Mouse (Mus musculus) stomach, embryonic 14.5 days (tissue): ENCODE results near the gene Anxa1. TPM values are rescaled to one million over a fixed set of nuclear protein-coding genes. Genes with fewer than 3 reads are reported as not detected.

Source experiments
- ATAC-seq: fragments of 200-750 bp; cut with Nextera tagmentation; 2 replicates; pipeline ENCODE4 v1.8.0; 2017; ENCODE audit warnings: low read depth, moderate TSS enrichment; ENCODE audit not compliant: insufficient number of reproducible peaks, insufficient read depth, low FRiP score
- H3K27ac ChIP-seq: fragments of 300-500 bp; sonication (generic); 2 replicates; pipeline ENCODE4 v1.5.1; 2014; ENCODE audit warnings: mild to moderate bottlenecking, low read length, moderate library complexity, mixed read lengths
- H3K27me3 ChIP-seq: fragments of 300-500 bp; sonication (generic); 2 replicates; pipeline ENCODE4 v1.6.1; 2014; ENCODE audit warnings: low read length, control low read depth, mixed read lengths; ENCODE audit not compliant: control insufficient read depth, insufficient read depth
- H3K36me3 ChIP-seq: fragments of 300-500 bp; sonication (generic); 2 replicates; pipeline ENCODE4 v1.6.1; 2014; ENCODE audit warnings: mild to moderate bottlenecking, control low read depth, low read length, moderate library complexity, mixed read lengths; ENCODE audit not compliant: control insufficient read depth, insufficient read depth
- H3K4me1 ChIP-seq: fragments of 300-500 bp; sonication (generic); 2 replicates; pipeline ENCODE4 v1.6.1; 2014; ENCODE audit warnings: low read length, control low read depth, mixed read lengths; ENCODE audit not compliant: control insufficient read depth, insufficient read depth
- H3K4me2 ChIP-seq: fragments of 300-500 bp; sonication (generic); replicated peaks from 2 replicates; pipeline ENCODE4 v1.6.1; 2014; ENCODE audit warnings: low read depth, low read length, control low read depth
- H3K4me3 ChIP-seq: fragments of 300-500 bp; sonication (generic); 2 replicates; pipeline ENCODE4 v1.5.1; 2014; ENCODE audit warnings: low read depth, low read length, control low read depth
- H3K9ac ChIP-seq: fragments of 300-500 bp; sonication (generic); replicated peaks from 2 replicates; pipeline ENCODE4 v1.6.1; 2014; ENCODE audit warnings: low read depth, mild to moderate bottlenecking, control low read depth, low read length, moderate library complexity, mixed read lengths
- H3K9me3 ChIP-seq: fragments of 300-500 bp; sonication (generic); 2 replicates; pipeline ENCODE4 v1.6.1; 2016; ENCODE audit warnings: low read depth, low read length, control low read depth; ENCODE audit not compliant: control insufficient read depth
- WGBS: fragments of 180-500 bp; shearing (Covaris S2); extraction: QIAGEN DNeasy Blood & Tissue Kit; methylation state at CpG from one replicate; pipeline ENCODE4 v1.1.7; 2014; 5-methylcytosine and 5-hydroxymethylcytosine counted together
- polyA plus RNA-seq: library from polyadenylated mRNA; unstranded; fragments of >200 nt; fragmentation: Nextera tagmentation; extraction: Ambion mirVana; gene quantifications from 2 replicates; pipeline ENCODE4 v1.2.1, GENCODE M21; 2014

The Anxa1 gene
- polyA plus RNA-seq, 1 experiment from 2014 or later, result 417 TPM

DNA sequence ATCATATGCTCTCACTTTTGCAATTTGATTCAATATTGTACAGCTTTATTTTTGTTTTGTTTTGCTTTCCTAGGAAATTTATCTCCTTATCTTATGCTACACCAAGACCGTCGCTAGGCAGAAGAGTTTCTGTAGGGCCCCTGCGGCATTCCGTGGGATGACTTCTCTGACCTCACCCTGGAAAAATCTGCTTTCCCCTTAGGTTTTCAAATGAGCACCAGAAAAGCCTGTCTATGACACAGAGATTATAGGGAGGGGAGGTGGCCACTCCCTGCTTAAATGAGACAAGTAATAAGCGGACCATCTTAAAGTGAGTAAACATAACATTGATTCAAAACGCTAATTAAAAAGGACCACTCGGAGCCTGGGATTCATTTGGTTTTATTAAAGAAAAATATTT is 1.0 kb downstream of the Anxa1 start:
- no peak for ATAC-seq
- no peak overlapping the region for H3K27ac ChIP-seq
- H3K9ac ChIP-seq, result no peak overlapping the region
- H3K36me3 ChIP-seq, result no peaks in the 10 kb centered on the region
- WGBS, result 53% methylated on average over 7 of the region's 7 CpGs
- no peaks in the 10 kb centered on the region for H3K27me3 ChIP-seq
- peak overlapping the region; percentile 19; the same call in 1 of the 2 replicates for H3K4me2 ChIP-seq
- H3K4me1 ChIP-seq, result no peaks in the 10 kb centered on the region; the same call in 1 of the 2 replicates
- no peaks in the 10 kb centered on the region for H3K9me3 ChIP-seq
- H3K4me3 ChIP-seq, result peak overlapping the region; percentile 25

DNA sequence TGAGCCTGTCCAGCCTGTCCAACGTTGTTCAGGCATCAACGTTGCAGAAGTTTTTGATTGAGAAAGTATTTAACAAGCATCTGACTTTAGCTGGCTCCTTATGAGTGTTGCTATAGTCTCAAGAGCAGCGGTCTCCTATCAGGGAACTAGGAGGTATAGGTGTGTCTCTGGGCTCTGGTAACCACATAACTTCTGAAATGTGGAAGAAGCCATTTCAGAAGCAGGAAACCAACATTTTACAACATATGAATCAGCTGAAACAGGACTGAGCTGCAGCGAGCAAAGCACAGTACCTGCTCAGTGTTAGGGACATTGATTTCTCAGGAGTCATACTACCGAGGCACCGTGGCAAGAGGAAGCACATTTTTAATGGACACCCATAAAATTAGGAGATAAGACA is 1.5 kb downstream of the Anxa1 start:
- no peak for ATAC-seq
- H3K9me3 ChIP-seq, result no peaks in the 10 kb centered on the region
- H3K4me3 ChIP-seq, result peak overlapping the region; percentile 25
- peak overlapping the region; percentile 19 for H3K4me2 ChIP-seq
- 60% methylated on average over 6 of the region's 6 CpGs for WGBS
- H3K4me1 ChIP-seq, result no peaks in the 10 kb centered on the region; the same call in 1 of the 2 replicates
- no peak overlapping the region for H3K27ac ChIP-seq
- no peaks in the 10 kb centered on the region for H3K27me3 ChIP-seq
- no peaks in the 10 kb centered on the region for H3K36me3 ChIP-seq
- H3K9ac ChIP-seq, result no peak overlapping the region

DNA sequence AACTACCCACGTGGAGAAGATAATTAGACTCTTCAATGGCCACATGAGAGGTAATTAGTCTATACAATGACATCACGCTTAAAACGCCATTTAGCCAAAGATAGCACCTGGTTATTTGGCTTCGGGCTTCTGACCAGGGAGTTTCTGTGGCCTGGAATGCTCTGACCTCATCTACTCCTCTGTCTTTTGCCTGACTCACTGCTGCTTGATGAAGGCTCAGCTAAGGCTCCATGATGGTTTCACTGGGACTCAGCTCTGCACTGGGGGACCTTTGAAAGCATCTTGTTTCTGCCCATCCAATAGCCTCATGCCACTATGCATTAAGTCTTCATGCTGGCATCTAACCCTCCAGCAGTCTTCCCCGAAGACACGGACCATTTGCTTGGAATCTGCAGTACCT is 2.5 kb downstream of the Anxa1 start:
- H3K4me3 ChIP-seq, result no peak overlapping the region
- ATAC-seq, result no peak
- WGBS, result 72% methylated on average over 6 of the region's 6 CpGs
- H3K4me1 ChIP-seq, result no peaks in the 10 kb centered on the region; the same call in 1 of the 2 replicates
- H3K9me3 ChIP-seq, result no peaks in the 10 kb centered on the region
- H3K27me3 ChIP-seq, result no peaks in the 10 kb centered on the region
- no peaks in the 10 kb centered on the region for H3K36me3 ChIP-seq
- no peak overlapping the region; the same call in 1 of the 2 replicates for H3K4me2 ChIP-seq
- no peak overlapping the region for H3K9ac ChIP-seq
- H3K27ac ChIP-seq, result no peak overlapping the region

DNA sequence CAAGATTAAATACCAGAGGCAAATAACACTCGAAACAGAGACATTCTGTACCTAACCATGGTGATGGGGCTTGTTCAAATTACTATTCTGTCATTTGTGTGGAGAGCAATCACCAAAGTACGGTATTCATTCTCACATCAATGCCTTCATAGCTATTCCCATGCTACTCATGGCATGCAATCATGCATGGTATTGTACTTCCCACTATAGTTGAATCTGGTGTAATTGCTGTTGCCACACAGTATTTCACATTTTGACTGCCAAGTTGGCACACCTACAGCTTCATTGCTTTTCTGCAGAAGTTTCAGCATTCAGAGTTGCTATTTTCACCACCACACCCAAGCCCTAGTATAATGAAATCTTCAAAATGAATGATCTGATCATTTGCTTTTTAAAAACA is 4.4 kb downstream of the Anxa1 start:
- no peaks in the 10 kb centered on the region for H3K36me3 ChIP-seq
- H3K4me1 ChIP-seq, result no peaks in the 10 kb centered on the region; the same call in 1 of the 2 replicates
- H3K9me3 ChIP-seq, result no peaks in the 10 kb centered on the region
- H3K27me3 ChIP-seq, result no peaks in the 10 kb centered on the region
- no peak for ATAC-seq
- H3K4me2 ChIP-seq, result no peak overlapping the region
- no peak overlapping the region for H3K4me3 ChIP-seq
- WGBS, result 73% methylated on average over 2 of the region's 2 CpGs
- no peak overlapping the region for H3K27ac ChIP-seq
- no peak overlapping the region for H3K9ac ChIP-seq

DNA sequence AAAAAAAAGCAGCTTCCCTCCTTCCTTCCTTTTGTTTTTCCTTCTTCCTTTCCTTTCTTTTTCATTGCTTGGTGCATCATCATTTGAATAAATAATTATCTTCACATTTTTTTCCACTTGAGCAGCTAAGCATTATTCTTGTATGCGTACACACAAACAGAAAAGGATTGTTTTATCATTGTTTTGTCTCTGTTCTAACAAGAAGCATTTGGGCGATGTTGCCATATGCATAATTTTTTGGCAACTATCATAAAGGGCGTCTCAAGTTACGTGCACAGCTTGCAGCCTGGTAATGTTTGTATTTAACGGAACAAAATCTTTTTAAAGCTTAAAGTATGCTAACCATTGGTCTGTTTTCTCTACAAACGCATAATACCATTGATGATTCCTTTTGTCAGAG is 5.1 kb downstream of the Anxa1 start:
- Histone ChIP-seq H3K4me1 (no peaks in the 10 kb centered on the region; the same call in 1 of the 2 replicates), H3K27ac (no peak overlapping the region), H3K9me3 (no peaks in the 10 kb centered on the region), H3K36me3 (no peaks in the 10 kb centered on the region), H3K9ac (no peak overlapping the region), H3K4me3 (no peak overlapping the region), H3K27me3 (no peaks in the 10 kb centered on the region), H3K4me2 (no peak overlapping the region)
- ATAC-seq, result no peak
- WGBS, result 84% methylated on average over 6 of the region's 6 CpGs

DNA sequence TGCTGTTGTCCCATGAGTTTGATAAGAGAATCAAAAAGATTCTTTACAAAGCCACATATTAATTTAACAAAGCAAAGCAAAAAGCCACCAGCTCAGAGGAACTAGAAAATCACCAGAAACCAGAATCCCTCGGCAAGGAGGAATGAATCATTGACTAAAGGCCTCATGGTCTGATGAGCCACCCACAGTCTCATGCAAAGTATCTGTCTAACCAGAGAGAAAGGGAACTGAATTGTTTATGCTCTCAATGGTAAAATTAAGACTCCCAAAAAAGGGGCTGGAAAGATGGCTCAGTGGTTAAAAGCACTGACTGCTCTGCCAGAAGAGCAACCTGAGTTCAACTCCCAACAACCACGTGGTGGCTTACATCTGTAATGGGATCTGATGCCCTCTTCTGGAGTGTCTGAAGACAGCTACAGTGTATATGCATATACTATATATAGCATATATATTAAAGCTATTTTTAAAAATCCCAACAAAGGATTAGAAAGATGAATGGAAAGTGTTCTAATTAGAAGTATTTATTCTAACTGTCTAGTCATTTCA is 9.5 kb downstream of the Anxa1 start:
- Histone ChIP-seq H3K27me3 (no peaks in the 10 kb centered on the region), H3K4me1 (no peaks in the 10 kb centered on the region), H3K4me2 (no peak overlapping the region), H3K9me3 (no peaks in the 10 kb centered on the region), H3K4me3 (no peak overlapping the region), H3K9ac (no peak overlapping the region), H3K27ac (no peak overlapping the region), H3K36me3 (no peaks in the 10 kb centered on the region)
- ATAC-seq, result no peak
- WGBS, result 61% methylated on average over 2 of the region's 2 CpGs

DNA sequence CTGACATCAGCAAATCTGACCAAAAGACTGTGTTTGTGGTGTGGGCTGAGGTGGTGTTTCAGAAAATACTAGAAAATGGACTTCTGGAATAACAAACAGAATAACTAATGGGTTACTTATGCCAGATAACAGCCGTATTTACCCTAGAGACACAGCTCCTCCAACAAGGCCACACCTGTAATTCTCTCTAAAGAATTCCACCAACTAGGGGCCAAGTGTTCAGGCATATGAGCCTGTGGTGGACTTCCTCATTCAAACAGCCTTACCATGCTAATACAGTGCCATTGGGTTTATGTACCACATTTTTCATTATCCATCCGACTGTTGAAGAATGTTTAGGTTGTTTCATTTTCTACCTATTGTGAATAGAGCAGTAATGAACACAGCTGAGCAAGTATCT is 20.6 kb downstream of the Anxa1 start:
- Histone ChIP-seq H3K4me2 (no peak overlapping the region), H3K27me3 (no peaks in the 10 kb centered on the region), H3K9me3 (no peaks in the 10 kb centered on the region), H3K4me1 (no peaks in the 10 kb centered on the region), H3K27ac (no peak overlapping the region), H3K4me3 (no peak overlapping the region), H3K36me3 (no peaks in the 10 kb centered on the region), H3K9ac (no peak overlapping the region)
- ATAC-seq, result no peak
- WGBS, result 69% methylated on average over 2 of the region's 2 CpGs

DNA sequence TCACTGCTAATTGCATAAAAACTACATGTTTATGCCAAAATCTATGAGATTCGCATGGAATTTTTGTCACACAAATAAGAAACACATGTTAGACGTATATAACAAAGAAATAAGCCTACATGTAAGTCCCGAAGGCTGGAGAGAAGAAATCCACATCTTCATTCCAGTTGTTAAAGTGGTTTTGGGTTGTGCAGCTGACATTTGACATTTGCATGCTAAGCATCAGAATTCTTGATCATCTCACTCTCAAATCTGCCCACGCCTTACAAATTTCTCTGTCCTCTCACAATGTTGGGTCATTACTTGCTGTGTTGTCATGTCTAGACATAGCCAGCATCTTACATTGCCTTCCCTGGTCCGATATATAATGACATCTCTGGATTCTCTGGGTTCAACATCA is 24.2 kb downstream of the Anxa1 start:
- Histone ChIP-seq H3K9me3 (no peaks in the 10 kb centered on the region), H3K27ac (no peak overlapping the region), H3K9ac (no peak overlapping the region), H3K36me3 (no peaks in the 10 kb centered on the region), H3K27me3 (no peaks in the 10 kb centered on the region), H3K4me2 (no peak overlapping the region), H3K4me1 (no peaks in the 10 kb centered on the region), H3K4me3 (no peak overlapping the region)
- ATAC-seq, result no peak
- WGBS, result 82% methylated on average over 5 of the region's 5 CpGs

DNA sequence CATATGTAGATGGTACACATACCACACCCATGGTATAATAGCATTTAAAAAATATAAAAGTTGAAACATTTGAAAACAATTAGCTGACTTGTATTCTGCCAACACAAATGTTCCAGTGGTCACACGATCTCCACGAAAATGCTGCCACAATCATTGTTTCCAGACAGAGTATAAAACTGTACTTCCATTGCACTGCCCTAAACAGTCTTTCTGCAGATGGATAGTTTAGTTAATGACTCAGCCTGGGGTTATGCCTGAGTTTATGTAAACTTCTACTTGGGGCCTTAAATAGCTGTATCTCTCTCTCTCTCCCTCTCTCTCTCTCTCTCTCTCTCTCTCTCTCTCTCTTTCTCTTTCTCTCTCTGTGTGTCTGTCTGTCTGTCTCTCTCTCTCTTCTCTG is 24.7 kb downstream of the Anxa1 start:
- H3K9ac ChIP-seq, result no peak overlapping the region
- no peak for ATAC-seq

More for the DNA sequence above, 24.7 kb downstream of the Anxa1 start:
- no peaks in the 10 kb centered on the region for H3K9me3 ChIP-seq
- H3K4me2 ChIP-seq, result no peak overlapping the region
- WGBS, result 38% methylated on average over 2 of the region's 2 CpGs
- no peak overlapping the region for H3K27ac ChIP-seq
- H3K27me3 ChIP-seq, result no peaks in the 10 kb centered on the region
- no peaks in the 10 kb centered on the region for H3K36me3 ChIP-seq
- no peak overlapping the region for H3K4me3 ChIP-seq
- H3K4me1 ChIP-seq, result no peaks in the 10 kb centered on the region
